Mouse (Mus musculus): ENCODE measurements at regions not wholly inside any gene's neighbourhood (a gene's known extent, or its start where the extent isn't known, plus 50 kb on each side); places are given as distances from the start of the nearest gene placed in this dataset.
"Not testable (repeated sequence)": the region's sequence is repeated elsewhere in the genome, so short reads cannot be mapped to it uniquely, and the experiment has no call there.

- DNase-seq = no peak
Observed at GRCm38 (mm10) chr16:20854696-20855213, 120.4 kb upstream of the Thpo start.

GRCm38 (mm10) chr16:20838151-20838550, 103.8 kb upstream of the Thpo start:
- no peak for DNase-seq

DNA sequence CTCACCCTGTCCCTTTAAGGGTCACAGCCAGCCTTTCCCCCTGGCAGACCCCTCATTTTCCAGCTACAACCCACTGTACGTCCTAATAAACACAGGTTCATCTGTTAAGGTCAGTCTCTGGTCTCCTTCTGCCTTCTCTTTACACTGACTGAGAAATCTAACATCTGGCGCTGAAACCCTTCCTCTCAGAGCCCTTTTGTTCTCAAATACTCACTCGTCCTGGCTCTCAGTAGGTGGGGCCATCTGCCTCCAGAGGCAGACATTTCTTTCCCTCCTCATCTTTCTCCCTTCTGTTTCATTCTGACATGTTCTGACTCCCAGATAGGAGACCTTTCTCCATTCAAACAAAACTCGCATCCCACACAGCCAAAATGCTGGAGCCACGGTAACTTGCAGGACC, 102.6 kb upstream of the Thpo start:
- DNase-seq = no peak

DNA sequence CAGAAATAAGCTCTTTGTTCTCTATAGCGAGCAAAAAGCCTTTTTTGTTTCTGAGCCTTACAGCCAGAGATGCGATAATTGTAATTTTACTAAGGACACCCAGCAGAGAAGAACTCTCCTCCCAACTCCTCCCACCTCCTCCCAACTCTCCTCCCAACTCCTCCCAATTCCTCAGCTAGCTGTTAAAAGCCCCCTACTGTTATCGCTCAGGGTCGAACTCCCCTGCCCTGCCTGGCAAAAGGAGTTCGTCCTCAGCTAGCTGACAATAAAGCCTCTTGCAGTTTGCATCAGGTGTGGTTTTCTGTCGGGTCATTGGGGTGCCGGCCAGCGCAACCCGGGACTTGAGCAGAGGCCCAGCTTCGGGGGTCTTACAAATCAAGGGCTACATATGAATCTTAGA, 99.5 kb upstream of the Thpo start:
- not testable (repeated sequence) for DNase-seq

DNA sequence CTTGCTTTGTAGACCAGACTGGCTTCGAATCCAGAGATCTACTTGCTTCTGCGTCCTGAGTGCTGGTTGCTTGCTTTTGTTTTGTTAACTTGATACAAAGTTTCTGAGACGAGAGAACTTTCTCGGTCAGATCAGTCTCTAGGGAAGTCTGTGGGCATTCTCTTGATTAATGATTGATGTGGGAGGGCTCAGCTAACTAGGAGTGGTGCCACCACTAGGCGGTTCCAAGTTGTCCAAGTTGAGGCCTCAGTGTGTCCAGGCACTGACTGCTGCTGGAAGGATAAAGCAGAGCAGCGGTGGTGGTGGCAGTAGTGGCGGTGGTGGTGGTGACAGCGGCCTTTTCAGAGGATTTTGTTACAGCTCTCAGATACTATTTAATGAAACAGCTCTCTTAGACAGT, 99.0 kb upstream of the Thpo start:
- no peak for DNase-seq

DNA sequence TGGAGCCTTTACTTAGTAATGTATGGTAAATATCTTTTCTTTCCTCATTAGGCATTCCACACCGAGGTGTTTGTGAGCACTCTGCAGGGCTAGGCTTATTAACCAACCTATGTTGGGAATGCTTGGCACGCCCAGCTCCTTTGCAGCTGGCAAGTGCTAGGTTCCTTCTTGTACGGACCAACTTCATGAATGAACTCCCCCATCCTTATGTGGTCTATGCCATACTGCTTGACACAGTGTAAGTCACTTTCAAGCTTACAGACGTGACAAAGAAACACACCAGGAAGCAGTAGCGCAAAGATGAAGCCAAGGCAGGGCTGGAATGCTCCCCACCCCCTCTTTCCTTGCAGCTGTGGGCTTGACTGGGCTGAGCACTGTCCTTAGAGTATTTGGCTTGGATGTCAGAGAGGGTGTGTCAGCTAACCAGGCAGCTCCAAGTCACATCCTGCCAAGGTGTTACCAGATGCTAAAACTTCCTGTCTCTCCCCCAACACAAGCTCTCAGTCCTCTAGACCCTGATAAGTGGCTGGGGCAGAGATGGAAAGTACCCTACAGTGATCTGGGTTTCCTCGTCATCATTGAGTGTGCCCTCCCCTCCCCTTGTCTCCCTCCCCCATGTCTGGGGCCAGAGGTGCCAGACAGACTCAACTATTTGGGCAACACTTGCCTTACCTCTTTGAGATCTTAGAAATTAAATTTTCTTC, 95.6 kb upstream of the Thpo start:
- DNase-seq = no peak

GRCm38 (mm10) chr16:20828996-20829731, 94.9 kb upstream of the Thpo start:
- no peak for DNase-seq

DNA sequence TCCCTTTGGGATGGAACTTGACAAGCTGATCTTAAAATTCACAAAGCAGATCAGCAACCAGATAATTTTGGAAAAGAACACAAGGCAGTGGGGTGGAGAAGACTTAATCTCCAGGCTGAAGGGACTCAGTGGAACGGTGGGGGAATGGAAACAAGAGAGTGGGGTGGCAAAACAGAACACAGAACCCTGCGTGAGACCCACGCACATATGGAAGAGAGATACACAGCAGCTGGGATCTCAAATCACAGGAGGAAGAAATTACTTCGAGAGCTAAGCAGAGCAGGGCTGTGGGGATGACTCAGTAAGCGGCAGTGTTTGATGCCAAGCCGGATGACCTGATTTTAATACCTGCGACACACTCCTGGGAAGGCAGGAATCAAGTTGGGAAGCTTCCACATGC, 89.9 kb upstream of the Thpo start:
- DNase-seq = peak; percentile 28 to 32

- DNase-seq = no peak
Observed at GRCm38 (mm10) chr16:20820939-20821338, 86.6 kb upstream of the Thpo start.

- DNase-seq = no peak
Observed at GRCm38 (mm10) chr16:20819568-20819967, 85.3 kb upstream of the Thpo start.

DNA sequence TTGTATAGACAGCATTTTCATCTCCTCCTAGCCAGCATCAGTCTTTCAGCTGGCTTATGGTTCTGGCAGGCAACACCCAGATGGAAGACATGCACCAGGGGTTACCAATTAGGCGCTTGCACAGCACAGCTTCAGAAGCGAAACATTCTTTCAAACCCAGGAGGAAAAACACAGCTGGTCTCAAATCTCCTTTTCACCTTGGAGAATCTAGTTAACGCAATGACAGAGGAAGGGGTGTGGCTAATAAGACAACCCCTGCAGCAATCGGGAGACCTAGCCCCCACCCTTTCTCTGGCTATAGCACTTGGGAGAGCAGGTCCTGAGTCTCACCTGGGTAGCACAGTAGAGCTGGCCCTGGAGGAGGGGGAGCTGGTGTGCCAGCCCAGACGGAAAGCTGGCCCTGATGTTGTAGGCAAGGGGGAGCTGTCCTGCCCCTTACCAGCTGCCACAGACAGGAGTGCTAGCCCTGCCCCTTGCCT, 84.4 kb upstream of the Thpo start:
- DNase-seq = no peak

GRCm38 (mm10) chr16:20814976-20815375, 80.7 kb upstream of the Thpo start:
- no peak for DNase-seq

GRCm38 (mm10) chr16:20814240-20814639, 79.9 kb upstream of the Thpo start:
- no peak for DNase-seq

- DNase-seq = not testable (repeated sequence)
Observed at GRCm38 (mm10) chr16:20812025-20812424, 77.7 kb upstream of the Thpo start.

DNA sequence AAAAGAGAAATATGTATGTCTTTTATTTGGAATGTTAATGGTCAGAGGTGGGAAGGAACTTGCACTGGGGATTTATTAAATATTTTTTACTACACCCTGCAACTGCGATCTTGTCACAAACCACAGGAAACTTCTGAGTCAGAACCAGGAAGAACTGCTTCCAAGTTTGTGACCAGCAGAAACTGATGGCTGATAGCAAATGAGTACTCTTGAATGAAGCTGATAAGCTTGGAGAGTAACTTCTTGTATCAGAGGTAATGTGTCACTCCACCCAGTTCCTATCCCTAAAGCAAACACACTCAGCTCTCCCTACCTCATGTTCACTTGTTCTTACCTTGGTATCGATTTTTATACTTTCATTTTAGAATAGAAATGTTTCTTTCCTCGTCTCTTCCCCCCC, 76.0 kb upstream of the Thpo start:
- DNase-seq = no peak

- DNase-seq = no peak
Observed at GRCm38 (mm10) chr16:20808263-20808662, 74.0 kb upstream of the Thpo start.

DNA sequence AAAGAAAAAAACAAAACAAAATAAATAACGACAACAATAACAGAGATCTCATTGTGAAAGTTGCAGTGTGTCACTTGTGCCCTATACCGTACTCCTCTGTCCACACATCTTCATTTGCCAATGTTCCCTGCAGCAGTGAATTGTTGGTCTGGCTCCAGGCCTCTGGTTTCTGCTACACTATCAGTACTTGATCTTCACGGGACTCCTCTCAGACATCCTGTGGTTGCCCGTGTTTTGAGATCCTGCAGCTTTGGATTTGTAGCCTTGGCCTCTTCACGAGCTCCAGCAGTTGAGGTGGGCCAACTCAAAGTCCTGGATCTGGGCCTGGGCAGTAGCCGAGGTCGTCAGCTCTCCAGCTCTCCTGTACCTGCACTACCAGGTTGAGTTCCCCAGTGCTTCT, 72.4 kb upstream of the Thpo start:
- no peak for DNase-seq

DNA sequence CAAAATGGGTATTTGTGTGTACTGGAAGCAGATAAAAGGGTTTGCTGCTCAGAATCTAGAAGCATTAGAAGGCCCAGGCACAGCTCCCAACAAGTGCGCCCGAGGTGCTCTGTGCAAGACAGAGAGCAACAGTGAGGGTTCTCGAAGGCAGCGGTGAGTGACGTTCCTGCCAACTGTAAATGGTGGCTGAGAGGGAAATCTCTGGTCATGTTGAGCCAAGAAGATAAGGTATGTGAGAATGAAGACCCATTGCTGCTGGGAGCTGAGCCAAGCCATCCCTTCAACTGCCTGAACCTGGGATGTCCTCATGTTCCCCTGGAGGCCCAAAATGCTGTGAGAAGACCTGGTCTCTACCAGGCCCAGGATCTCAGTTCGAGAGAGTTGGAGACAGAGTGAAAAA, 71.5 kb upstream of the Thpo start:
- peak in 1 of 2 experiments; percentile 14 for DNase-seq

DNA sequence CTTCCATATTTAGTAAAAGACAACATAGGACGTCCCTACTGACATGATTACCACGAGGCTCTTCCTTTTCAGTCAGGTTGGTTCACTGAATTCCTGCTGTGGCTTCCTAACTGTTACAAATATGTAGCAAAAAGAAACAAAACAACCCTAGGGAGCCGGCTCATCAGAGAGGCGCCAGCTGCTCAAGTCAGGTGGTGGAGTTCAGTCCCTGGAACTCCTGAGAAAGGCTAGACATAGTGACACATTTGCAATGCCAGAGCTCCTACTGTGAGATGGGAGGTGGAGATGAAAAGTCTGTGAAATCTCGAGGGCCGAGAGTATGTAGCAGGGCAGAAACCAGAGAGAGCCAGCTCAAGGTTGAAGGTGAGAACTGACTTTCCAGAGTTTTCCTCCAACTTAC, 70.8 kb upstream of the Thpo start:
- DNase-seq = peak; percentile 38 to 44

- peak; percentile 88 to 91 for DNase-seq
Observed at GRCm38 (mm10) chr16:20804601-20805017, 70.3 kb upstream of the Thpo start.

DNA sequence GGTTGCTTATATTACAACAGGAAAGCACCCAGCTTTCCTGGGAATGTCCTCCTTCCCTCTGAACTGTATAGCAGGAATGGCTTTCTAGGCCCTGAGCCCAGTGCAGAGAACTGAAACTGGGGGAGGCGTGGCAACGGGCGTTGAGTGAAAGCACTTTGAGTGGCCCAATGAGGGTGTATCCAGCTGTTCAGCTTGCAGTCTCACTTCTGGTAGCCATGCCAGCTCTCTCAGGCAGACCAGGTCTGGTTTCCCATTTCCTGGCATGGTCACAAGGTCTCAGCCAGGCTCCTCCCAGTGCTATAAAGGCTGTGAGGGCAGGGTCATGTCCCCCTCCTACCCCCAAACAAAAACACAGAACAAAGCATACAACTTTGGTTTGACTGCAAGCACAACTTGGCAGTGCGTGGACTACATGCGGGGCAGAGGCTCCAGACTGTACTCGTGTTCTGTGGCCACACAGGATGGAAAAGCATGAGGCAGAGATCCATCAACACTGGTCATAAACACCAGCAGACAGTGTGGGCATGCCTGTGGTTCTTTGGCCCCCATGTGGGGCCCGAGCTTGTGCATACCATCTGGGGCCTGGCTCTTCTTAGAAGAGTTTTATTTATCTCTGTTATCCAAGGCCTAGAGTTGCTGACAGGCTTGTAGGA, 69.1 kb upstream of the Thpo start:
- DNase-seq = peak; percentile 19 to 24

DNA sequence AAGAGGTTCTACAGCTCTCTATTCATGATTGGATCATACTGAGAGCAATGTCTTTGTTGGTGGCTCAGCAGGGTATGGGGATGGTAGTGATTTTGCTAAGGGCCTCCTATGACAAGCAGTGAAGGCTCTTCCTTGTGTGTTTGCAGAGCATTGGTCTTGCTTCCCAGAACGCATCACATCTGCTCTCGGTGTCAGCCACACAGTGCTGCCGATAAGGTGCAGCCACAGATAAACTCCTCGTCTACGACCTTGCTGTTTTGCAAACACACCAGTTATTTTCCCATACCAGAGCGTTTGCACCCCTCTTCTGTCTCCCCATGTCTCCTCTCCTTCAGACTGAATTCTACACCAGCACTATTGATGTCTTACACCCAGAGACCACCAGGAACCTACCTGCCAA, 68.4 kb upstream of the Thpo start:
- no peak for DNase-seq

DNA sequence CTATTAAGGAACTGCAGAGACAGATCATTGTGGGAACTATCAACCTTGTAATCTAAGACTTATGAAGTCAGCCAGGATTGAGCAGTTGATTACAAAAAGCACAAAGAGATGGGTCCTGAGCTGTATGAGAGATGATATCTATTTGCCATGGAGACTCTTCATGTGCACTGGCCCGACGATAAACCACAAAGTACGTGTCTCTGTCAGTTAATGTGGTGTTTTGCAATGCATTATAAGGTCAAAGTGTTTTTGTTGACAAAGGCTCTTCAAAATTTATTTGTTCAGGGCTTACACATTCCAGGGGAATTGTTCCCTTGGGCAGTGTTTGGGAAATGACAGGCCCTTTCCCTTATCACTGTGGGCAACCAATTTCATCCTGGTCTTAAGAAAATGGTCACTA, 65.7 kb upstream of the Thpo start:
- no peak for DNase-seq

DNA sequence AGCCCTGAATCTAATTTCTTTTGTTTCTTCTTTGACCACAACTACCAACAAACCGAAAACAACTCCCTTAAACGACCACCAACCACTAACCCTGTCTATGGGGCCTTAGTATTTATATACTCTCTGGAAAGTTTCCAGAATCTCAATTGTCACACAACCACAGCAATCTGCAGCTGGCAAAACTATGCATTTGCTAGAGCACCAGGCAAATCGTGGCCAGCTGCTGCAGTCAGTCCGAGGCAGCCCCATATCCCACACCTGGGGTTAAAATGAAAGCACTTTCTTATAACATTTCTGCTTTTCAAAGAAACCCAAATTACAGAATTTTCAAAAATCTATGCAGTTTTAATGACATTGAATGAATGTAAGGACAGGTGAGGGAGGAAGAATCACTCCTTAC, 63.8 kb upstream of the Thpo start:
- no peak for DNase-seq
